Comparison of ENCODE assay signal across 9 mouse cellular contexts in genomic region chr4:63409908-63410582, GRCm38 (mm10). TPM values are rescaled to one million over a fixed set of nuclear protein-coding genes. Genes with fewer than 3 reads are reported as not detected.
DNase-seq lines count a peak whose midpoint lies in the region; ATAC-seq lines count a peak whose summit lies in the region.
"Had no signal": no experiment of that assay in that cellular context is flagged by ENCODE, and none has a peak within 500 bp of the region (broad histone marks: within the 10 kb centered on the region; RNA-seq: fewer than 3 reads in every experiment).

No protein-coding gene starts in this region.

- peaks cover 17% of the 10 kb centered on the region for H3K4me1 ChIP-seq in embryonic facial prominence, embryonic 14.5 days (ENCODE audit: control insufficient read depth, insufficient read depth, low read length)
- peaks cover 13% of the 10 kb centered on the region for H3K4me1 ChIP-seq in heart, embryonic 11.5 days (ENCODE audit: control insufficient read depth, insufficient read depth, low read length)

- ATAC-seq in embryonic facial prominence, embryonic 14.5 days (ENCODE audit: low read depth): peak; percentile 77
- peak; percentile 49 for ATAC-seq in heart, embryonic 11.5 days (replicated peaks; ENCODE audit: insufficient number of reproducible peaks, low FRiP score, low TSS enrichment)

- WGBS in embryonic facial prominence, embryonic 14.5 days: under 1% methylated on average over 31 of the region's 39 CpGs
- WGBS in heart, embryonic 11.5 days (ENCODE audit: insufficient replicate concordance): under 1% methylated on average over 39 of the region's 39 CpGs

- peak overlapping the region; percentile 54 for H3K9ac ChIP-seq in embryonic facial prominence, embryonic 14.5 days (ENCODE audit: low read depth, low read length)
- peak overlapping the region; percentile 48 for H3K9ac ChIP-seq in heart, embryonic 11.5 days (ENCODE audit: low read depth, low read length)

- peak overlapping the region; percentile 99 for H3K4me2 ChIP-seq in embryonic facial prominence, embryonic 14.5 days (ENCODE audit: low read depth, low read length)
- H3K4me2 ChIP-seq in heart, embryonic 11.5 days: peak overlapping the region; percentile 94

- H3K4me3 ChIP-seq in embryonic facial prominence, embryonic 14.5 days (ENCODE audit: low read depth, low read length): peak overlapping the region; percentile 57
- H3K4me3 ChIP-seq in heart, embryonic 11.5 days (ENCODE audit: low read depth, low read length): peak overlapping the region; percentile 58

- no peaks in the 10 kb centered on the region for H3K27me3 ChIP-seq in embryonic facial prominence, embryonic 14.5 days (replicated peaks; ENCODE audit: control insufficient read depth, insufficient read depth, low read length)
- no peaks in the 10 kb centered on the region; the same call in 1 of the 2 replicates for H3K27me3 ChIP-seq in heart, embryonic 11.5 days (ENCODE audit: control insufficient read depth, insufficient read depth, low read length)

- no peaks in the 10 kb centered on the region for H3K36me3 ChIP-seq in embryonic facial prominence, embryonic 14.5 days (ENCODE audit: control insufficient read depth, insufficient read depth, low read length)
- no peaks in the 10 kb centered on the region for H3K36me3 ChIP-seq in heart, embryonic 11.5 days (ENCODE audit: control insufficient read depth, insufficient read depth, low read length)

- peak overlapping the region; percentile 49; the same call in 1 of the 2 replicates for H3K27ac ChIP-seq in embryonic facial prominence, embryonic 14.5 days (replicated peaks; ENCODE audit: low read depth, low read length)
- no peak overlapping the region for H3K27ac ChIP-seq in heart, embryonic 11.5 days (ENCODE audit: low read depth, low read length)

- peak; percentile 70 for DNase-seq in adrenal gland, postnatal 10 days
- no peak for DNase-seq in adrenal gland, adult (ENCODE audit: inconsistent age in 2 of 2, low spot score in 1 of 2)
- peak; percentile 85 for DNase-seq in T-cell, adult 2 months (ENCODE audit: low spot score)
- peak; percentile 80 for DNase-seq in embryonic facial prominence, embryonic 14.5 days (ENCODE audit: low spot score)
- DNase-seq in kidney, postnatal 25 days: peak; percentile 37 to 58
- DNase-seq in lung, postnatal 4 days: peak; percentile 78 to 83
- DNase-seq in right cerebral cortex, postnatal 25 days: peak; percentile 34

- no peaks in the 10 kb centered on the region for H3K9me3 ChIP-seq in embryonic facial prominence, embryonic 14.5 days (ENCODE audit: control insufficient read depth, low read length)
- H3K9me3 ChIP-seq in heart, embryonic 11.5 days (replicated peaks; ENCODE audit: control insufficient read depth, low read length): no peaks in the 10 kb centered on the region

RNA-seq across cellular contexts. Expression of gene Akna, which starts 6.9 kb away (rescaled TPM):
- total RNA-seq in adrenal gland, postnatal 10 days (2021): 1 to 10 TPM; 7.4 to 7.7 TPM
- 5.2 and 5.9 TPM in 2 replicates for polyA plus RNA-seq in embryonic facial prominence, embryonic 14.5 days (2014; fragmentation: Nextera tagmentation; extraction: Ambion mirVana)
- 3.1 and 3.2 TPM in 2 replicates for polyA plus RNA-seq in heart, embryonic 11.5 days (2014; fragmentation: Nextera tagmentation; extraction: Ambion mirVana)

RNA-seq across cellular contexts. Expression of gene Orm2, which starts 47.8 kb away (rescaled TPM):
- total RNA-seq in adrenal gland, postnatal 10 days (2021): under 1 TPM in 1 of 2 experiments, not detected in 1; 0.84 TPM
- not detected in 2 replicates for polyA plus RNA-seq in embryonic facial prominence, embryonic 14.5 days (2014; fragmentation: Nextera tagmentation; extraction: Ambion mirVana)
- polyA plus RNA-seq in heart, embryonic 11.5 days (2014; fragmentation: Nextera tagmentation; extraction: Ambion mirVana): not detected in 2 replicates
- total RNA-seq: left cerebral cortex, postnatal 25 days had no signal

RNA-seq across cellular contexts. Expression of gene Orm3, which starts 54.1 kb away (rescaled TPM):
- 1 to 10 TPM; 1.5 to 2.2 TPM for total RNA-seq in adrenal gland, postnatal 10 days (2021)
- not detected in 2 replicates for polyA plus RNA-seq in embryonic facial prominence, embryonic 14.5 days (2014; fragmentation: Nextera tagmentation; extraction: Ambion mirVana)
- polyA plus RNA-seq in heart, embryonic 11.5 days (2014; fragmentation: Nextera tagmentation; extraction: Ambion mirVana): not detected in 2 replicates
- total RNA-seq: left cerebral cortex, postnatal 25 days had no signal

Comparison
In these comparisons a context has a peak if more than half of its experiments do, and no peak if none do; other contexts are left out.
1. DNase-seq: peak in adrenal gland, postnatal 10 days (single experiment), T-cell, adult 2 months (single experiment), embryonic facial prominence, embryonic 14.5 days (single experiment), kidney, postnatal 25 days (2 of 2), lung, postnatal 4 days (2 of 2) and right cerebral cortex, postnatal 25 days (single experiment); none in adrenal gland, adult (0 of 2).